Mouse (Mus musculus) neural tube, embryonic 15.5 days (tissue): ENCODE data around the gene Ggnbp2. TPM values are rescaled to one million over a fixed set of nuclear protein-coding genes. Genes with fewer than 3 reads are reported as not detected.

ENCODE experiments used
- ATAC-seq: fragments of 200-750 bp; cut with Nextera tagmentation; 2 replicates; pipeline ENCODE4 v1.8.0; 2017; ENCODE audit warnings: mild to moderate bottlenecking, moderate TSS enrichment, moderate library complexity; ENCODE audit not compliant: low FRiP score
- H3K27ac ChIP-seq: fragments of 300-500 bp; sonication (generic); replicated peaks from 2 replicates; pipeline ENCODE4 v1.5.1; 2015; ENCODE audit warnings: mild to moderate bottlenecking, inconsistent platforms
- H3K27me3 ChIP-seq: fragments of 300-500 bp; sonication (generic); replicated peaks from 2 replicates; pipeline ENCODE4 v1.6.1; 2015; ENCODE audit warnings: inconsistent platforms
- H3K36me3 ChIP-seq: fragments of 300-500 bp; sonication (generic); 2 replicates; pipeline ENCODE4 v1.6.1; 2015; ENCODE audit warnings: inconsistent platforms
- H3K4me1 ChIP-seq: fragments of 300-500 bp; sonication (generic); 2 replicates; pipeline ENCODE4 v1.6.1; 2015; ENCODE audit warnings: inconsistent platforms
- H3K4me2 ChIP-seq: fragments of 300-500 bp; sonication (generic); 2 replicates; pipeline ENCODE4 v1.6.1; 2015; ENCODE audit warnings: inconsistent platforms, mild to moderate bottlenecking, moderate library complexity
- H3K4me3 ChIP-seq: fragments of 300-500 bp; sonication (generic); replicated peaks from 2 replicates; pipeline ENCODE4 v1.5.1; 2015; ENCODE audit warnings: mild to moderate bottlenecking, inconsistent platforms
- H3K9ac ChIP-seq: fragments of 300-500 bp; sonication (generic); replicated peaks from 2 replicates; pipeline ENCODE4 v1.6.1; 2015; ENCODE audit warnings: mild to moderate bottlenecking, inconsistent platforms
- H3K9me3 ChIP-seq: fragments of 300-500 bp; sonication (generic); replicated peaks from 2 replicates; pipeline ENCODE4 v1.6.1; 2016; ENCODE audit warnings: inconsistent platforms
- WGBS: fragments of 180-500 bp; shearing (Covaris S2); methylation state at CpG from one replicate; pipeline ENCODE4 v1.1.7; 2015; ENCODE audit warnings: mixed read lengths; 5-methylcytosine and 5-hydroxymethylcytosine counted together
- polyA plus RNA-seq: library from polyadenylated mRNA; unstranded; fragments of >200 nt; fragmentation: Nextera tagmentation; extraction: Ambion mirVana; gene quantifications from 2 replicates; pipeline ENCODE4 v1.2.1, GENCODE M21; 2015

Ggnbp2 gene
- polyA plus RNA-seq, 1 experiment from 2014 or later, result 76.2 TPM

DNA sequence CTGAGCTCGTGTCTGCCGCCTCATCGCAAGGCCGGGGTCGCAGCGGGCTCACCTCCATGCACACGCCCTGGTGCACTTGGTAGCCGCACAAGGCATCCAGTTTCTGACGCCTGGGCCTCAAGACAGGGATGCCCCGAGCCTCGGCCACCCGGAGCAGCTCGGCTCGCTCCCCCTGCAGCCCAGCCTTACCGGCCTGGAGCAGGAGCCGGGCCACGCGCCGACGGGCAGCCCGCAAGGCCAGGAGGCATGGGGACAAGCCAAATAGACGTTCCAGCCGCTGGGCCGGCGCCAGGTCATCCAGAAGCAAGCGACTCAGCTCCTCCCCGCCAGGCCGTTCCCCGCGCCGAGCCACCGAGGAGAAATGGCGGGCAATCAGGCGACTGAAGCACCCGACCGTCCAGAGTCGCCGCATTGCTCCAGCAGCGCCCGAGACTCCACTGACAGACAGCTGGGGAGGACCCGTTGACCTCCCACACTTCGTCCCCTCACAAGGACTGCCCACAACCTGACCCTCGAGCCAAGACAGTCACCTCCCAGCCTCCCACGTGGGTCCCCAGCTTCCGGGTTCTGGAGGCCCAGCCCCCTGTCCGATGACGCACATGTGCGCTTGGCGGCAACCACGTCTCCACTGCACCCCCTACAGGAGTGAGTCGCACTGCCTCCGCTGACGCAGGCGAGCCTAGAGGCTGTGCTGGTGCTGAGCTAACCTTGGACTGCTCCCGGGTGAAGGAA lies 51.5 kb downstream of the Ggnbp2 start, which contains the start of gene Mrm1:
Gene Mrm1, minus strand, starts transcription at position 555 of the 732 bp plus-strand sequence.
- Histone ChIP-seq H3K9ac (peak within 1 kb of the TSS; percentile 66), H3K9me3 (no peaks in the 10 kb centered on the region), H3K4me3 (peak within 1 kb of the TSS; percentile 75), H3K36me3 (no peaks in the 10 kb centered on the region), H3K27me3 (no peaks in the 10 kb centered on the region), H3K27ac (peak within 1 kb of the TSS; percentile 74), H3K4me2 (peak within 1 kb of the TSS; percentile 97), H3K4me1 (peaks cover 15% of the 10 kb centered on the region)
- under 1% methylated on average over 54 of the region's 55 CpGs for WGBS
- ATAC-seq, result peak; percentile 81

DNA sequence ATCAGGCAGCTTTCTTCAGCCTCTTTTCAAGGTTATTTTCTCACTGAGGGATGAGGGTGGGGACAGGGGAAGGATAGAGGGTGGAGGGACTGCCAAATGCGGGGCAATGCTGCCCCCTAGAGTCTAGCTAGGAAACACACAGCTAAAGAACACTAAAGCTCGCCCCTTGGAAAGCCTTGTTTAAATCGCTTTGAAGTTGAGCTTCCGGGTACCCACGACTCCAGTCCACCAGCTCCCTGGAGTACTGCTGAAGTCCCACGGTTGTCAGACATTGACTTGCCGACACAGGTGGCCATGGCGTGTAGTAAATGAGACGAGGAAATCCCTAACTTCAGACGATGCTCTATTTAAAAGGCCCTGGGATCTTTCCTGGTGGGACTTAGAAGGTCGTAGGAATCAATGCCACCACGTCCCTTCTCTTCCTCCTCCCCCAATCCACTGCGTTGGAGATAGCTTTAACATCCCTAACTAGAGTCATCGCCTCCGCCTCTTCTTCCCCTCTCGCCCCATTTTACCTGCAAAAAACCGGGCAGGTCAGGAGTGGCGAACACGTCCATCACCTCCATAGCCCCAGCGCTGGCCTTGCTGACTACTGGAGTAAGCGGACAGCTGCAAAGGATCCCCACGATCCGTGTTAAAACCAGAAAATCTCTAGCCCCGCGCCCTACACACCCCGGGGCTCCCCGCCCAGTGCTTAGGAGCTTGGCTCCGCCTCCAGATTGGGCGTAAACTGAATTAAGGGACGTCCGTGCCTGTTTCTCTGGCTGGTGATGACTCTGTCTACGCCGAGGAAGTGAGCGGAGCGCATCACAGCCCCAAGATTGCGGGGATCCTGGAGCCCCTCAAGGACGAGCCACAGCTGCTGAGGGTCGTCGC lies 52.3 kb downstream of the Ggnbp2 start:
- H3K4me3 ChIP-seq, result peak overlapping the region; percentile 75
- H3K27ac ChIP-seq, result peak overlapping the region; percentile 74
- ATAC-seq, result peak; percentile 71
- peaks cover 15% of the 10 kb centered on the region for H3K4me1 ChIP-seq
- H3K36me3 ChIP-seq, result no peaks in the 10 kb centered on the region
- H3K4me2 ChIP-seq, result peak overlapping the region; percentile 97
- under 1% methylated on average over 39 of the region's 39 CpGs for WGBS
- H3K9ac ChIP-seq, result peak overlapping the region; percentile 66
- H3K27me3 ChIP-seq, result no peaks in the 10 kb centered on the region
- H3K9me3 ChIP-seq, result no peaks in the 10 kb centered on the region

DNA sequence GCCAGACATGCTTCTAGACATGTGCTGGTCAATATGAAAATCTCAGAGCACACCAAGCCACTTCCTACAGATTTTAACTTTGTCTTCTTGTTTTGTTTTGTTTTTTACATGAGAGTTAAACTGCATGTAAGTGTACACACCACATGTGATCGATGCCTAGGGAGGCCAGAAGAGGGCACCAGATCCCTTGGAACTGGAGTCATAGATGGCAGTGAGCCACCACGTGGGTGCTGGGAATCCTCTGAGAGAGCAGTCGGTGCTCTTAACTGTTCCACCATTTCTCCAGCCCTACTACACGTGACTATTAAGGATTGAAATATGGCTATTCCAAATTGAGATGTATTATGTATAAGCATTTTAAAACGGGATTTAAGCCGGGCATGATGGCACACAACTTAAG lies 53.3 kb downstream of the Ggnbp2 start:
- H3K36me3 ChIP-seq, result no peaks in the 10 kb centered on the region
- no peak overlapping the region for H3K4me3 ChIP-seq
- H3K27ac ChIP-seq, result no peak overlapping the region
- H3K27me3 ChIP-seq, result no peaks in the 10 kb centered on the region
- H3K9me3 ChIP-seq, result no peaks in the 10 kb centered on the region
- peaks cover 15% of the 10 kb centered on the region for H3K4me1 ChIP-seq
- H3K9ac ChIP-seq, result no peak overlapping the region
- WGBS, result 83% methylated on average over 6 of the region's 6 CpGs
- ATAC-seq, result no peak
- no peak overlapping the region for H3K4me2 ChIP-seq

DNA sequence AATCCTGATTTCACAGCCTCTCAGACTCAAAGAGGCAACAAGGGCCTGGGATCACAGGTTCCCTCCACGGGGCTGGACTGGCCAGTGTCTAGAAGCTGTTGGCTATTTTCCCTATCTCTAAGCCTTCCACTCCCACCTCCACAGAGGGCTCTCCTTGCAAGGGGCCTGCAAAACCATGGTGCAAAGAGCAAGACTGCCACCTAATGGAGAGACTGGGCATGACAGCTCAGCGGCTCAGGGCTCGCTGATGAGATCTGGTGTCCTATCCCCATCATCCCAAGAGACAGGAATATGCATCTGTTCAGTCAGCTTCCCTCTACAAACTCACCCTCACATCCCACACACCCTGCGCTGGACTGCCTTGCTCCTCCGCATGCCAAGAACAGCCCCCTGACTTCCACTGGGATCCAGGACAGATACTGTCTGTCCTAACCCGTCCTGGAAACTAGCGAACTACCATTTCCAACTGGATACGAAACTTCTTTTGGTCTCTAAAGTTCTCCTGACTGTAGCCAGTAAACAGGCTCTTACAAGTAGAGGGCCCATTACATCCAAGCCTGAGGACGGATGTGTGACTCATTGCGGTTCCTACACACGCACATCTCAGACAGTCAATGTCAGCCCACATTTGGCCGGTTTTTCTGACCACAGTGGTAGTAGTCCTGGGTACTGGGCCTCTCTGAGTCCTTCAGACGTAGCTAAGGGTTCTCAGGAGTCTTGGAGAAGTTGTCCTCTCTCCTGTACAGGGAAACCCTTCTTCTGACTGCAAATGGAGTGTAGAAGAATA lies 56.7 kb downstream of the Ggnbp2 start:
- Histone ChIP-seq H3K27me3 (no peaks in the 10 kb centered on the region), H3K9me3 (no peaks in the 10 kb centered on the region), H3K4me2 (no peak overlapping the region), H3K27ac (no peak overlapping the region), H3K36me3 (no peaks in the 10 kb centered on the region), H3K4me3 (no peak overlapping the region), H3K4me1 (peaks cover 11% of the 10 kb centered on the region), H3K9ac (no peak overlapping the region)
- WGBS, result 57% methylated on average over 13 of the region's 13 CpGs
- no peak for ATAC-seq

DNA sequence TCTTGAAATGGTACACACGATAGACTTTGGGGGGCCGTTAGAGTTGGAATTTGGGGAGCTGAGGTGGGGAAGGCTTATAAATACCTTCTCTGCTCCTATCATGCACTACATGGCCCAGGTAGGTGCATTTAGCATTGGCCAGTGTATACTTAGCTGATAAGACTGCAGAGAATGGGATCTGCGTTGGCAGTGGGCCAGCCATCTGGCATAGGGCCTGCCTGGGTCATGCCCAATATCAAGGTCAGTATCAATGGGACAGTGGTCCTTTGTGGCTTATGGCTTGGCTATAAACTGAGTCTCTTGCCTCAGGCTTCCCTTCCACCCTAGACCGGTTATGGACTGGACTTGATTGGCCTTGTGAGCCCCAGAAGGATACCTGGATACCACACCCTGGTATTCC lies 66.2 kb downstream of the Ggnbp2 start:
- Histone ChIP-seq H3K27ac (no peak overlapping the region), H3K4me2 (no peak overlapping the region), H3K4me1 (0 out of 2 replicates have a peak, but pooled peaks cover 3% of the 10 kb centered on the region), H3K4me3 (no peak overlapping the region), H3K36me3 (no peaks in the 10 kb centered on the region), H3K9me3 (no peaks in the 10 kb centered on the region), H3K9ac (no peak overlapping the region), H3K27me3 (no peaks in the 10 kb centered on the region)
- ATAC-seq, result no peak
- WGBS, result 95% methylated on average over 4 of the region's 4 CpGs

DNA sequence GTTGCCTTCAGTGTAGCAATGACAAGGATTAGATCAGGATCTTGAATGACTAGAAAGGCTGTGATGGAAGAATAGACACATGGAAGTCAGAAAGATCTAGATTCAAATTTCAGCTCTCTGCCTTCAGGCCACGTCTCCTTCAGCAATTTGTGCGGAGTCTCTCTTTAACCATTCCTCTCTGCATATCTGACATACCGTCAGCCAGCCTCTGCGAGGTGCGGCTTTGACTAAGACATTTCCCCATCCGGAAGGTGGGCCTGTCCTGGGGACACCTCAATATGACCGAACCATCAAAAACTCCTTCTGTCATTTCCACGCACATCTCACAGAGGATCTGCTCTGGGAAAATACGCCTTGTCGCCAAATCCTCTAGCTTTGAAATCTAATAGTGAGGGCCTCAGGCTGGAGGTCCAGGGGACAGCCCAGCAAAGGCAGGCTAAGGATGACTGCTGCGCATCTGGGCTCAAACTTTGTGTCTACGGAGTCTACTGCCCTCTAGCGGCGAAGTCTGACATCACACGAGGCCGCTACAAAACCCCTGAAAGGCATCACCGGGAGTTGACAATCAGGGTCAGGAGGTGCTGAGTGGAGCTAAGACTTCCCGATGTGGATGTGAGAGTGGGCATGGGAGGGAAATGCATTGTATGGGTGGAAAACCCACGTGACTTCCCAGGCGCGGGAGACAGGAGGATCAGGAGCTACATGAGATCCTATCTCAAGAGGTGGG lies 72.8 kb downstream of the Ggnbp2 start:
- Histone ChIP-seq H3K36me3 (no peaks in the 10 kb centered on the region), H3K9ac (no peak overlapping the region), H3K27ac (no peak overlapping the region), H3K4me2 (no peak overlapping the region), H3K27me3 (0 out of 2 replicates have a peak, but pooled peaks cover 2% of the 10 kb centered on the region), H3K4me3 (no peak overlapping the region), H3K9me3 (no peaks in the 10 kb centered on the region), H3K4me1 (peaks cover 11% of the 10 kb centered on the region; the same call in 1 of the 2 replicates)
- ATAC-seq, result no peak
- 22% methylated on average over 21 of the region's 21 CpGs for WGBS

DNA sequence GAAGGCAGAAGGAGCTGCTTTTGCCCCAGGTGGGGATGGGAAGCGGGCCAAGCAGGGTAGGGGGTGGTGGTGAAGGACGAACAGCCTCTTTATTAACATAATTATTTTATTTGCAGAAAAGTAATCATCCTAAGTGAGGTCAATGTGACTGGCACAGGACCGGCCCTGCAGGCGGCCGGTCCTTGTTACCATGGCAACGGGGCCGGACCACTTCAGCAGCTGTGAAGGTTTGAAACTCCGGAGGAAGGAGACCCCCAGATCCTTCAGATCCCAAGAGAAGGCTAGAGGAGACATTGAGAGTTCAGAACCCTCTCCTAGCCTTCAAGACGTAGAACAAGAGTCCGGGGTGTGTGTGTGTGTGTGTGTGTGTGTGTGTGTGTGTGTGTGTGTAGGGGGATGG lies 73.6 kb downstream of the Ggnbp2 start:
- ATAC-seq, result no peak
- Histone ChIP-seq H3K36me3 (no peaks in the 10 kb centered on the region), H3K4me3 (no peak overlapping the region), H3K27ac (no peak overlapping the region), H3K27me3 (0 out of 2 replicates have a peak, but pooled peaks cover 2% of the 10 kb centered on the region), H3K4me2 (no peak overlapping the region), H3K4me1 (peaks cover 11% of the 10 kb centered on the region; the same call in 1 of the 2 replicates), H3K9ac (no peak overlapping the region), H3K9me3 (no peaks in the 10 kb centered on the region)
- WGBS, result 31% methylated on average over 10 of the region's 10 CpGs

DNA sequence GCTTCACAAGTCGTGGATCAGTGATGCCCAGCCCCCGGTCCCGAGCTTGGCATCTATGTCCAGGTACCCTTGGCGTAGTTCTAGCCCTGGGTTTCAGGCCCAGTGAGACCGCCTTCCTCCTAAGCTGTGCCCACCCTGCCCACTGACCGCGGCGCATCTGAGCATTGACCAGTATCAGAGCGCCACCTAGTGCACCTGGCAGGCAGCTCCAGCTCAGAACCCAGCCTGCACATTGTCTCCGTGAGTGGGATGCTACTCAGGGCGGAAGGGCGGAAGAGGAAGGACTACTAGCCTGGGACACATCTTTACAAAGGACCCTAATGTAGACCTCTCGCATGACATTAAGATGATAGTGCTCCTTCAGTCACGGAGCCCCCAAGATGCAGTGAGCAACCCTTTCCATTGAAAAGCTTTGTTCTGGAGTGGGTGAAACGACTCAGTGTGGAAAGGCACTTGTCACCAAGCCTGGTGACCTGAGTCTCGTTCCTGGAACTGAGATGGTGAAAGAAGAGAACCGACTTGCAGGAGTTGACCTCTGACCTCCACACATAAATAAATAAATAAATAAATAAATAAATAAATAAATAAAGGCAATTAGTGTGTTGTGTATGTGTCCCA lies 76.0 kb downstream of the Ggnbp2 start:
- H3K27me3 ChIP-seq, result 0 out of 2 replicates have a peak, but pooled peaks cover 2% of the 10 kb centered on the region
- H3K4me3 ChIP-seq, result peak overlapping the region; percentile 27
- no peaks in the 10 kb centered on the region for H3K36me3 ChIP-seq
- H3K9ac ChIP-seq, result peak overlapping the region; percentile 32
- H3K9me3 ChIP-seq, result no peaks in the 10 kb centered on the region
- ATAC-seq, result peak; percentile 83
- 8% methylated on average over 17 of the region's 17 CpGs for WGBS
- H3K4me1 ChIP-seq, result peaks cover 11% of the 10 kb centered on the region; the same call in 1 of the 2 replicates
- peak overlapping the region; percentile 55 for H3K4me2 ChIP-seq
- no peak overlapping the region for H3K27ac ChIP-seq

DNA sequence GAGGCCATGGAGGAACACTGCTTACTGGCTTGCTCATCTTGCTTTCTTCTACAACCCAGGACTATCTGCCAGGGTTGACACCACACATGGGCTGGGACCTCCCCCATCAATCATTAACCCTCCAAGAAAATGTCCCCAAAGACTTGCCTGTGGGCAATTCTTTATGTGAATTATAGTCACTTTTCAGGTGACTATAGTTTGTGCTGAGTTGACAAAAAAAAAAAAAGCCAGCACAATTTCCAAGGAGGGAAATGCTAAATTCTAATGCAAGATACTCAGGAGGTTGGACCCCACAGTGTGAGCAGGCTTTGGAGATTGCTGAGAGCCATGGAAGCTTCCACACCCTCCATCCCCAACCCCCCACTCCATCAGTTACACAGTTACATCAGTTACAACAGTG lies 77.1 kb downstream of the Ggnbp2 start:
- Histone ChIP-seq H3K4me3 (no peak overlapping the region), H3K4me1 (peaks cover 11% of the 10 kb centered on the region), H3K9ac (no peak overlapping the region), H3K9me3 (no peaks in the 10 kb centered on the region), H3K4me2 (no peak overlapping the region), H3K27me3 (0 out of 2 replicates have a peak, but pooled peaks cover 2% of the 10 kb centered on the region), H3K36me3 (no peaks in the 10 kb centered on the region), H3K27ac (no peak overlapping the region)
- no peak for ATAC-seq

DNA sequence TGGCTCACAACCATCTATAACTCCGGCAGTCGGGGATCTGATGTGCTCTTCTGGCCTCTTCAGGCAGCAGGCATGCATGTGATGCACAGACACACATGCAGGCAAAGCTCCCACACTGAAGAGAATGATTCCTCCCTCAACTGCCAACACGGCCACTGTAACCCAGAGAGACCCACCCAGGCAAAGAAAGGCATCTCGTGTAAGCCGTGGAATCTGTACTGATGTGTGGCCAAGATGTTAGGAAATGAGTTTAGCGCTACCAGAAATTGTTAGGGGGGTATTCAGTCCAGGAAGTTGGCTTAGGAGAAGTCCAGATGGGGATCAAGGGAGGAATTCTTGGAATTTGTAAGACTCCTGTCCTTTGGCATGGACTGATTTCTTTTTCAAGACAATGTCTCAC lies 80.2 kb downstream of the Ggnbp2 start:
- H3K36me3 ChIP-seq, result no peaks in the 10 kb centered on the region
- no peaks in the 10 kb centered on the region for H3K9me3 ChIP-seq
- H3K27ac ChIP-seq, result no peak overlapping the region
- no peak for ATAC-seq
- no peaks in the 10 kb centered on the region for H3K27me3 ChIP-seq
- H3K4me1 ChIP-seq, result peaks cover 16% of the 10 kb centered on the region
- no peak overlapping the region for H3K4me3 ChIP-seq
- no peak overlapping the region for H3K4me2 ChIP-seq
- no peak overlapping the region for H3K9ac ChIP-seq
- 51% methylated on average over 6 of the region's 6 CpGs for WGBS
